Mouse (Mus musculus) E14TG2a.4 (cell line): ENCODE data around the gene Ccdc69.

Experiments used
- CTCF ChIP-seq: conservative IDR thresholded peaks from 2 replicates; pipeline ENCODE4 v1.5.1; 2014; ENCODE audit warnings: low read length
- NANOG ChIP-seq: IDR thresholded peaks from 2 replicates; pipeline ENCODE4 v1.6.1; 2014; ENCODE audit warnings: borderline replicate concordance, low read length, mixed read lengths
- POU5F1 ChIP-seq: IDR thresholded peaks from 2 replicates; pipeline ENCODE4 v1.6.1; 2014; ENCODE audit warnings: low read length, borderline replicate concordance

- TF ChIP-seq CTCF (no peak), POU5F1 (no peak), NANOG (no peak)
Measured at GRCm38 (mm10) chr11:55021859-55022258, 56.1 kb downstream of the Ccdc69 start.
